Mouse (Mus musculus) heart, embryonic 14.5 days (tissue): ENCODE results near the gene Mtrex. TPM values are rescaled to one million over a fixed set of nuclear protein-coding genes. Genes with fewer than 3 reads are reported as not detected.
A peak's percentile ranks its signal among the peaks of the same experiment; 100 is the strongest.

Experiments
- ATAC-seq: fragments of 200-750 bp; cut with Nextera tagmentation; 2 replicates; pipeline ENCODE4 v1.8.0; 2017; ENCODE audit warnings: low read depth, moderate TSS enrichment; ENCODE audit not compliant: insufficient number of reproducible peaks, insufficient read depth, low FRiP score
- H3K27ac ChIP-seq, 2 experiments: fragments of 200-500 bp in 1 of 2; fragments of 300-500 bp in 1 of 2; sonication (generic) in 1 of 2; replicated peaks in 1 of 2; 2 replicates each; pipeline ENCODE4 v1.5.1; 2012 to 2014; ENCODE audit warnings: low read depth in 2 of 2, low read length in 2 of 2, control low read depth in 1 of 2, mild to moderate bottlenecking in 1 of 2, mixed read lengths in 1 of 2; ENCODE audit not compliant: control insufficient read depth in 1 of 2, insufficient read depth in 1 of 2
- H3K27me3 ChIP-seq: fragments of 300-500 bp; sonication (generic); 2 replicates; pipeline ENCODE4 v1.6.1; 2014; ENCODE audit warnings: mild to moderate bottlenecking, low read length, control low read depth; ENCODE audit not compliant: control insufficient read depth, insufficient read depth
- H3K36me3 ChIP-seq: fragments of 300-500 bp; sonication (generic); 2 replicates; pipeline ENCODE4 v1.6.1; 2014; ENCODE audit warnings: mild to moderate bottlenecking, control low read depth, low read length, mixed read lengths; ENCODE audit not compliant: control insufficient read depth, insufficient read depth
- H3K4me1 ChIP-seq, 2 experiments: fragments of 200-500 bp in 1 of 2; fragments of 300-500 bp in 1 of 2; sonication (generic) in 1 of 2; 2 replicates each; pipeline ENCODE4 v1.6.1; 2012 to 2014; ENCODE audit warnings: low read length in 2 of 2, control low read depth in 1 of 2, mixed read lengths in 1 of 2; ENCODE audit not compliant: control insufficient read depth in 2 of 2, insufficient read depth in 2 of 2
- H3K4me2 ChIP-seq: fragments of 300-500 bp; sonication (generic); 2 replicates; pipeline ENCODE4 v1.6.1; 2014; ENCODE audit warnings: mild to moderate bottlenecking, low read length
- H3K4me3 ChIP-seq, 2 experiments: fragments of 200-500 bp in 1 of 2; fragments of 300-500 bp in 1 of 2; sonication (generic) in 1 of 2; 2 replicates each; pipeline ENCODE4 v1.5.1; 2012 to 2014; ENCODE audit warnings: low read length in 2 of 2, mild to moderate bottlenecking in 2 of 2, control low read depth in 1 of 2, low read depth in 1 of 2, moderate library complexity in 1 of 2; ENCODE audit not compliant: control insufficient read depth in 1 of 2, insufficient read depth in 1 of 2
- H3K9ac ChIP-seq: fragments of 300-500 bp; sonication (generic); 2 replicates; pipeline ENCODE4 v1.6.1; 2014; ENCODE audit warnings: mild to moderate bottlenecking, low read length
- H3K9me3 ChIP-seq: fragments of 300-500 bp; sonication (generic); 2 replicates; pipeline ENCODE4 v1.6.1; 2016; ENCODE audit warnings: low read length, control low read depth; ENCODE audit not compliant: control insufficient read depth
- WGBS: fragments of 180-500 bp; shearing (Covaris S2); extraction: QIAGEN DNeasy Blood & Tissue Kit; methylation state at CpG from one replicate; pipeline ENCODE4 v1.1.7; 2014; 5-methylcytosine and 5-hydroxymethylcytosine counted together
- polyA plus RNA-seq: library from polyadenylated mRNA; unstranded; fragments of >200 nt; fragmentation: Nextera tagmentation; extraction: Ambion mirVana; gene quantifications from 2 replicates; pipeline ENCODE4 v1.2.1, GENCODE M21; 2014

Mtrex gene
- polyA plus RNA-seq, 1 experiment from 2014 or later = 48.6 TPM

GRCm38 (mm10) chr13:112867381-112867780, 59.8 kb downstream of the Mtrex start:
- peaks cover under 1 to 8% of the 10 kb centered on the region in 2 experiments; a peak in 2 of 4 replicates for H3K4me1 ChIP-seq
- no peak overlapping the region for H3K27ac ChIP-seq
- H3K36me3 ChIP-seq = peaks cover 92% of the 10 kb centered on the region
- no peaks in the 10 kb centered on the region for H3K9me3 ChIP-seq
- H3K27me3 ChIP-seq = no peaks in the 10 kb centered on the region
- H3K4me2 ChIP-seq = no peak overlapping the region
- no peak for ATAC-seq
- no peak overlapping the region for H3K4me3 ChIP-seq
- no peak overlapping the region for H3K9ac ChIP-seq
- 93% methylated on average over 8 of the region's 8 CpGs for WGBS

GRCm38 (mm10) chr13:112866782-112867181, 60.4 kb downstream of the Mtrex start:
- ATAC-seq = no peak
- Histone ChIP-seq H3K27ac (no peak overlapping the region), H3K27me3 (no peaks in the 10 kb centered on the region), H3K4me3 (no peak overlapping the region), H3K4me1 (peaks cover 2 to 12% of the 10 kb centered on the region in 2 experiments; a peak in 2 of 4 replicates), H3K9ac (no peak overlapping the region), H3K4me2 (no peak overlapping the region), H3K9me3 (no peaks in the 10 kb centered on the region), H3K36me3 (peaks cover 86% of the 10 kb centered on the region)
- 63% methylated on average over 7 of the region's 7 CpGs for WGBS

DNA sequence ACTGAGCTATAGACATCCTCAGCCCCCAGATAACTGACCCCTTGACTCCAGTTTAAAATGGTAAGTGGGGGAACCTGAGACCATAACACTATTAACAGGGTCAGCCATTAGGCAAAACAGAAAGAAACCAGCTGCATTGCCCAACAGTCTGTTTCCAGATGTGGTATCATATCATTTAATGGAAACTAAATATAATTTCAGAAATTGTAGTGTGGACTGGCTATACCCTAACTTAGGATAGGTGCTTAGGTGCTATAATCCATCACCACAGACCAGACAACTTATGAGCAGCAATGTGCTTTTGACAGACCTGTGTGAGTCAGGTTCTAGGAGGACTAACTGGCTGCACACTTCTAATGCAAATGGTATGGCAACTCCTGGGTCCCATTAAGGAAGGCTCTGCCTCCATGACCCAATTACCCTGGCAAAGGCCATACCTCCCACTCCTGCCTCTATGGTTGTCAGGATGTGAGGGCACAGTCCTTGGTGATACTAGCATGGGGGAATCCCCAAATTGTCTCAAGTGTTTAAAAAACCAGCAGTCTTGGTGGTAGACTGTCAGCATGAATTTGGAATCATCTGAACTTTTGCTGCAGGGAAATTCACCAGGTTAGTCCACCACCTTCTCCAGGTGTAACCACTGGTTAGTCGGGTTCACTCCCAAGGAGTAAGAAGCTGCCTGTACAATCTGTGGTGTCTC, 64.1 kb downstream of the Mtrex start:
- ATAC-seq = no peak
- H3K27me3 ChIP-seq = no peaks in the 10 kb centered on the region
- peaks cover 70% of the 10 kb centered on the region for H3K36me3 ChIP-seq
- H3K9me3 ChIP-seq = no peaks in the 10 kb centered on the region
- H3K4me2 ChIP-seq = no peak overlapping the region
- no peak overlapping the region for H3K9ac ChIP-seq
- H3K4me3 ChIP-seq = no peak overlapping the region
- WGBS = 94% methylated on average over 1 of the region's 1 CpGs
- H3K4me1 ChIP-seq = peaks cover 2 to 12% of the 10 kb centered on the region in 2 experiments; a peak in 2 of 4 replicates
- no peak overlapping the region for H3K27ac ChIP-seq

- peak overlapping the region in 1 of 2 experiments; percentile 25; a peak in 2 of 4 replicates for H3K27ac ChIP-seq
- 74% methylated on average over 3 of the region's 3 CpGs for WGBS
Measured at GRCm38 (mm10) chr13:112862342-112862741, 64.9 kb downstream of the Mtrex start.

DNA sequence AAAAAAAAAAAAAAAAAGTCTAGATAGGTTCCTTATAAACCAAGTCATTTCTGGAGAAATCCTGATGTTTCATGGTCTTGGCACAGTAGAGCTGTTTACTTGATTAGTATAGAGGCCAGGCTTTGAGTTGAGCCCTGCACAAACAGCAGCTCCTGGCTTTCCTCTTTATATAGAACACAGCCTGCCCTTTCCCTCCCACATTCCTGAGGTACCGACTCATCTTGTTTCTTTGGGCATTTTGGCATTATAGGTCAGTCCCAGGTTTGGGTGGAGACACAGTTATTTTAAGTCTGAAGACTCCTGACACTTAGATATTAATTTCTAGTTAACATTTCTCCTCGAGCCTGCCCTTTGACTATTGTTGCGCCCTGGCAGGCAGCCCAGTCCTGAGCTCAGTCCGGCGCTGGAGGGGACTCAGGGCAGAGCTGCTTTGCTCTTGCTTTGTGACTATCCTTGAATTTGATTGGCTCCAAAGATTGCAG, 65.3 kb downstream of the Mtrex start:
- Histone ChIP-seq H3K9me3 (no peaks in the 10 kb centered on the region), H3K4me1 (peaks cover 2 to 12% of the 10 kb centered on the region in 2 experiments; a peak in 2 of 4 replicates), H3K36me3 (peaks cover 63% of the 10 kb centered on the region), H3K27ac (peak overlapping the region; percentile 19 to 25; a peak in 3 of 4 replicates), H3K4me3 (no peak overlapping the region), H3K27me3 (no peaks in the 10 kb centered on the region), H3K4me2 (peak overlapping the region; percentile 1), H3K9ac (no peak overlapping the region)
- ATAC-seq = no peak
- 16% methylated on average over 5 of the region's 5 CpGs for WGBS

More at GRCm38 (mm10) chr13:112862342-112862741, 64.9 kb downstream of the Mtrex start:
- Histone ChIP-seq H3K9me3 (no peaks in the 10 kb centered on the region), H3K36me3 (peaks cover 63% of the 10 kb centered on the region), H3K9ac (no peak overlapping the region), H3K27me3 (no peaks in the 10 kb centered on the region), H3K4me3 (no peak overlapping the region), H3K4me1 (peaks cover 2 to 12% of the 10 kb centered on the region in 2 experiments; a peak in 2 of 4 replicates), H3K4me2 (peak overlapping the region; percentile 1; the same call in 1 of the 2 replicates)
- ATAC-seq = no peak

- Histone ChIP-seq H3K36me3 (peaks cover 56% of the 10 kb centered on the region), H3K27ac (no peak overlapping the region)
Measured at GRCm38 (mm10) chr13:112860911-112861310, 66.3 kb downstream of the Mtrex start.

DNA sequence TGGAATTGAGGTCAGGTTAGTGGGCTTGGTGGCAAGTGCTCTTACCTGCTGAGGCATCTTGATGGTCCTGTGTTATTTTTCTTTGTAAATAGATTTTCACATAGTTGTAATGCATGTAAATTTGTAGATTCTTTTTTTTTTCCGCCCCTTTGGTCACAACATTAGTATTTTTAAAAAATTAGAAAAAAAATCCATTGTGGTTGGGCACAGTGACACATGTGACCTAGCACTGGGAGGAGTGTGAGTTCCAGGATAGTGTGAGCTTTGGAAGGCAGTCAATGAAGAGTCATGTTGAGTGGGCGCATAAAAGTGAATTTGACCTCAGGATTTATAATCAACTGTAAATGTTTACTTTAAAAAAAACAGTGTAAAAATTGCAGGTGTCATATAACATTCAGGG, 66.8 kb downstream of the Mtrex start:
- 93% methylated on average over 2 of the region's 2 CpGs for WGBS
- H3K4me1 ChIP-seq = peaks cover 2 to 12% of the 10 kb centered on the region in 2 experiments; a peak in 2 of 4 replicates

More at GRCm38 (mm10) chr13:112860911-112861310, 66.3 kb downstream of the Mtrex start:
- Histone ChIP-seq H3K4me3 (no peak overlapping the region), H3K27me3 (no peaks in the 10 kb centered on the region), H3K4me1 (peaks cover 2 to 12% of the 10 kb centered on the region in 2 experiments; a peak in 2 of 4 replicates), H3K9ac (no peak overlapping the region), H3K4me2 (no peak overlapping the region), H3K9me3 (no peaks in the 10 kb centered on the region)
- no peak for ATAC-seq
- WGBS = 91% methylated on average over 9 of the region's 9 CpGs

More for the DNA sequence above, 66.8 kb downstream of the Mtrex start:
- Histone ChIP-seq H3K4me3 (no peak overlapping the region), H3K27ac (no peak overlapping the region), H3K4me2 (no peak overlapping the region), H3K36me3 (peaks cover 51% of the 10 kb centered on the region), H3K9ac (no peak overlapping the region), H3K9me3 (no peaks in the 10 kb centered on the region), H3K27me3 (no peaks in the 10 kb centered on the region)
- ATAC-seq = no peak
